Mouse (Mus musculus) brain, embryonic 14.5 days (tissue): ENCODE data around the gene Slc5a6. TPM values are rescaled to one million over a fixed set of nuclear protein-coding genes. Genes with fewer than 3 reads are reported as not detected.
A peak's percentile ranks its signal among the peaks of the same experiment; 100 is the strongest.

ENCODE experiments used
- DNase-seq: peaks from one replicate; pipeline ENCODE4 v3.0.0-alpha.2; 2011; ENCODE audit warnings: low read depth
- CTCF ChIP-seq: fragments of 200-500 bp; IDR thresholded peaks from 2 replicates; pipeline ENCODE4 v1.5.1; 2012; ENCODE audit warnings: inconsistent platforms, mild to moderate bottlenecking, moderate library complexity, borderline replicate concordance; ENCODE audit not compliant: insufficient read depth, insufficient read length; ENCODE audit errors: extremely low read depth
- POLR2A ChIP-seq: fragments of 200-500 bp; IDR thresholded peaks from 2 replicates; pipeline ENCODE4 v1.6.1; 2012; ENCODE audit warnings: mild to moderate bottlenecking, inconsistent platforms, borderline replicate concordance; ENCODE audit not compliant: poor library complexity, insufficient read depth, insufficient read length, severe bottlenecking; ENCODE audit errors: extremely low read depth
- polyA plus RNA-seq: library from polyadenylated mRNA; depleted of rRNA; stranded (reverse); fragments of >200 nt; gene quantifications from 2 replicates; pipeline ENCODE4 v1.2.3, GENCODE M21; 2012; rRNA removed

The Slc5a6 gene
- polyA plus RNA-seq, 1 experiment, result 40.7 TPM

GRCm38 (mm10) chr5:31015913-31016312, 32.8 kb downstream of the Slc5a6 start:
- DNase-seq, result no peak
- no peak for TF ChIP-seq POLR2A
- no peak for TF ChIP-seq CTCF

- TF ChIP-seq CTCF, result no peak
- TF ChIP-seq POLR2A, result no peak
- DNase-seq, result no peak
Measured at GRCm38 (mm10) chr5:31012737-31013136, 36.0 kb downstream of the Slc5a6 start.

GRCm38 (mm10) chr5:31004184-31004583, 44.5 kb downstream of the Slc5a6 start:
- TF ChIP-seq CTCF, result peak; percentile 92
- TF ChIP-seq POLR2A, result no peak
- DNase-seq, result peak; percentile 95

GRCm38 (mm10) chr5:31001560-31001959, 47.2 kb downstream of the Slc5a6 start:
- no peak for TF ChIP-seq POLR2A
- TF ChIP-seq CTCF, result no peak
- DNase-seq, result no peak

GRCm38 (mm10) chr5:31000993-31001392, 47.7 kb downstream of the Slc5a6 start:
- no peak for TF ChIP-seq CTCF
- TF ChIP-seq POLR2A, result no peak
- DNase-seq, result no peak

- TF ChIP-seq POLR2A, result no peak
- no peak for TF ChIP-seq CTCF
- no peak for DNase-seq
Measured at GRCm38 (mm10) chr5:31000122-31000521, 48.6 kb downstream of the Slc5a6 start.

GRCm38 (mm10) chr5:30999324-30999723, 49.4 kb downstream of the Slc5a6 start:
- DNase-seq, result no peak
- TF ChIP-seq POLR2A, result no peak
- no peak for TF ChIP-seq CTCF

- no peak for TF ChIP-seq POLR2A
- peak; percentile 56; the same call in 1 of the 2 replicates for TF ChIP-seq CTCF
- peak; percentile 48 for DNase-seq
Measured at GRCm38 (mm10) chr5:30998306-30998705, 50.4 kb downstream of the Slc5a6 start.

- no peak for DNase-seq
- TF ChIP-seq CTCF, result no peak
- TF ChIP-seq POLR2A, result no peak
Measured at GRCm38 (mm10) chr5:30994910-30995635, 53.7 kb downstream of the Slc5a6 start.

- DNase-seq, result peak; percentile 20
Measured at GRCm38 (mm10) chr5:30994074-30994473, 54.6 kb downstream of the Slc5a6 start.

GRCm38 (mm10) chr5:30992980-30993676, 55.6 kb downstream of the Slc5a6 start:
- DNase-seq, result no peak
- TF ChIP-seq CTCF, result no peak
- TF ChIP-seq POLR2A, result no peak

More at GRCm38 (mm10) chr5:30994074-30994473, 54.6 kb downstream of the Slc5a6 start:
- TF ChIP-seq CTCF, result no peak
- TF ChIP-seq POLR2A, result no peak

Other genes starting within 250 kb of the Slc5a6 start
- 163 and 172 TPM in 2 replicates for gene Mapre3, start 234.3 kb downstream of the Slc5a6 start, polyA plus RNA-seq
- gene Tmem214, start 180.9 kb downstream of the Slc5a6 start, polyA plus RNA-seq, result 82.3 and 88.6 TPM in 2 replicates
- 70.9 and 72.1 TPM in 2 replicates for gene Agbl5, start 160.2 kb downstream of the Slc5a6 start, polyA plus RNA-seq
- gene Ost4, start 141.1 kb downstream of the Slc5a6 start, polyA plus RNA-seq, result 162 and 256 TPM in 2 replicates
- gene Emilin1, start 135.5 kb downstream of the Slc5a6 start, polyA plus RNA-seq, result 12.8 and 23.0 TPM in 2 replicates
- 7.9 and 8.5 TPM in 2 replicates for gene Khk, start 127.5 kb downstream of the Slc5a6 start, polyA plus RNA-seq
- gene Cgref1, start 103.3 kb downstream of the Slc5a6 start, polyA plus RNA-seq, result 27.4 and 34.4 TPM in 2 replicates
- gene Preb, start 88.6 kb downstream of the Slc5a6 start, polyA plus RNA-seq, result 178 and 250 TPM in 2 replicates
- not detected in 2 replicates for gene Tcf23, start 80.3 kb downstream of the Slc5a6 start, polyA plus RNA-seq
- gene Atraid, start 612 bp downstream of the Slc5a6 start, polyA plus RNA-seq, result 122 and 154 TPM in 2 replicates
- 33.8 and 34.0 TPM in 2 replicates for gene Cad, start 5.9 kb upstream of the Slc5a6 start, polyA plus RNA-seq
- not detected in 2 replicates for gene Dnajc5g, start 57.4 kb upstream of the Slc5a6 start, polyA plus RNA-seq
- gene Slc30a3, start 59.3 kb upstream of the Slc5a6 start, polyA plus RNA-seq, result 21.2 and 31.6 TPM in 2 replicates
- 0.05 TPM in 1 of 2 replicates, not detected in the other for gene Trim54, start 67.8 kb upstream of the Slc5a6 start, polyA plus RNA-seq
- gene Ucn, start 89.9 kb upstream of the Slc5a6 start, polyA plus RNA-seq, result not detected in 2 replicates
- gene Mpv17, start 105.3 kb upstream of the Slc5a6 start, polyA plus RNA-seq, result 55.9 and 74.4 TPM in 2 replicates
- gene Gm29609, start 131.0 kb upstream of the Slc5a6 start, polyA plus RNA-seq, result 3.7 and 4.1 TPM in 2 replicates
- gene Gtf3c2, start 131.2 kb upstream of the Slc5a6 start, polyA plus RNA-seq, result 94.3 and 110 TPM in 2 replicates
- 96.8 and 110 TPM in 2 replicates for gene Snx17, start 144.3 kb upstream of the Slc5a6 start, polyA plus RNA-seq
- 53.3 and 58.6 TPM in 2 replicates for gene Eif2b4, start 144.5 kb upstream of the Slc5a6 start, polyA plus RNA-seq
- 62.0 and 96.9 TPM in 2 replicates for gene Zfp513, start 153.4 kb upstream of the Slc5a6 start, polyA plus RNA-seq
- gene Ppm1g, start 171.8 kb upstream of the Slc5a6 start, polyA plus RNA-seq, result 143 and 192 TPM in 2 replicates
- 143 and 175 TPM in 2 replicates for gene Nrbp1, start 191.9 kb upstream of the Slc5a6 start, polyA plus RNA-seq
- gene Gm9970, start 192.3 kb upstream of the Slc5a6 start, polyA plus RNA-seq, result 0.15 TPM in 1 of 2 replicates, not detected in the other
- 3.4 and 6.4 TPM in 2 replicates for gene Krtcap3, start 202.8 kb upstream of the Slc5a6 start, polyA plus RNA-seq
- gene Ift172, start 242.2 kb upstream of the Slc5a6 start, polyA plus RNA-seq, result 48.2 and 51.9 TPM in 2 replicates
- gene Fndc4, start 247.2 kb upstream of the Slc5a6 start, polyA plus RNA-seq, result 149 and 214 TPM in 2 replicates
- 0.77 and 0.86 TPM in 2 replicates for gene Gckr, start 248.5 kb upstream of the Slc5a6 start, polyA plus RNA-seq